Mouse (Mus musculus) CH12.LX (cell line): Measurements from ENCODE around the gene Zcchc7.

Source experiments
- CHD2 ChIP-seq: IDR thresholded peaks from 2 replicates; pipeline ENCODE4 v1.6.1; 2011; ENCODE audit warnings: low read length, improper control_type of control experiment
- CTCF ChIP-seq, 2 experiments: IDR thresholded peaks in 1 of 2; conservative IDR thresholded peaks in 1 of 2; 2 replicates each; pipeline ENCODE4 v1.5.1; 2011 to 2012; ENCODE audit warnings: low read depth in 2 of 2, low read length in 2 of 2, improper control_type of control experiment in 1 of 2, inconsistent platforms in 1 of 2, mild to moderate bottlenecking in 1 of 2, moderate library complexity in 1 of 2
- E2F4 ChIP-seq: IDR thresholded peaks from 2 replicates; pipeline ENCODE4 v1.6.1; 2011; ENCODE audit warnings: low read depth, low read length, improper control_type of control experiment; ENCODE audit not compliant: insufficient replicate concordance
- HCFC1 ChIP-seq: IDR thresholded peaks from 2 replicates; pipeline ENCODE4 v1.6.1; 2012; ENCODE audit warnings: low read depth, mild to moderate bottlenecking, inconsistent platforms, low read length, improper control_type of control experiment
- MYC ChIP-seq: IDR thresholded peaks from 2 replicates; pipeline ENCODE4 v1.6.1; 2011; ENCODE audit warnings: low read depth, mild to moderate bottlenecking, improper control_type of control experiment, low read length
- NELFE ChIP-seq: IDR thresholded peaks from 2 replicates; pipeline ENCODE4 v1.6.1; 2011; ENCODE audit warnings: low read depth, low read length, improper control_type of control experiment
- POLR2A ChIP-seq: IDR thresholded peaks from 2 replicates; pipeline ENCODE4 v1.6.1; 2011; ENCODE audit warnings: low read depth, mild to moderate bottlenecking, improper control_type of control experiment, low read length
- ZC3H11A ChIP-seq: IDR thresholded peaks from 2 replicates; pipeline ENCODE4 v1.6.1; 2012; ENCODE audit warnings: low read depth, mild to moderate bottlenecking, inconsistent platforms, low read length, improper control_type of control experiment
- ZMIZ1 ChIP-seq: IDR thresholded peaks from 2 replicates; pipeline ENCODE4 v1.6.1; 2012; ENCODE audit warnings: low read depth, mild to moderate bottlenecking, inconsistent platforms, low read length, improper control_type of control experiment

DNA sequence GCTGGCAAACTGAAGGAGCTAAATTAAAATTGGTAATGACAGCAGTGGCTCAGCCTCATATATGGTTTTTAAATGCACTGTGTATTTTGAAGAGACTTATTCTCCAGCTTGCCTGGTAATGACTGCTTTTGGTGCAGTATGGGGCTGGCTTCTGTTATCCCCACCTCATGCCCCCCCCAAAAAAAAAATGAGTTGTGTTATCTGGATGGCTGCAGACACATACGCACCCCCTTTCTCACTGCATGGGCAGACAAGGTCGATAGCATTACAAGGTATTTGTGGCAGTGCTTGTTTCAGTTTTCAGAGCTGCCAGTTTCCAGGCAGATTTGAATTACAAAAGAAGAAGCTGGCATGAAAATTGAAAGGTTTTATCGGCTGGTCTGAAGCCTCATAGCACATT, 162.2 kb downstream of the Zcchc7 start:
- TF ChIP-seq NELFE (no peak), CTCF (conservative IDR thresholded peaks at IDR 0.05 in 1 of 2, IDR thresholded peaks at IDR 0.05 in 1 of 2; ENCODE audit: low read depth in 2 of 2, low read length in 2 of 2) (no peak), HCFC1 (no peak), MYC (no peak), CHD2 (no peak), POLR2A (no peak), E2F4 (no peak), ZC3H11A (no peak), ZMIZ1 (no peak)
